Mouse (Mus musculus) T-helper 17 cell (primary cell): ENCODE measurements around the gene Fam111a.
"Not testable (repeated sequence)": the region's sequence is repeated elsewhere in the genome, so short reads cannot be mapped to it uniquely, and the experiment has no call there.

Experiments
- in situ Hi-C, 2 experiments: fragments of 300-600 bp; cut with MboI, MseI; formaldehyde crosslinking; loops; 1 replicate in 1 of 2; 2 replicates in 1 of 2; pipeline ENCODE4 v1.15.1; 2025; ENCODE audit warnings: high pct_unique_total_duplicates in 2 of 2

Gene Fam111a

GRCm38 (mm10) chr19:12545440-12545839, at the start of gene Fam111a:
Fam111a (plus strand) TSS chr19:12545740.
- in situ Hi-C loops = not testable (repeated sequence)

GRCm38 (mm10) chr19:12496241-12496640, 49.3 kb upstream of the Fam111a start:
- in situ Hi-C loops = loop anchor here in 1 of 2 experiments (10.0 kb wide), 1 partner anchor 681 kb away; the partner anchor contains the start of gene Stx3

GRCm38 (mm10) chr19:12497909-12498308, 47.6 kb upstream of the Fam111a start:
- in situ Hi-C loops = loop anchor here in 1 of 2 experiments (10.0 kb wide), 1 partner anchor 683 kb away; the partner anchor contains the start of gene Stx3

DNA sequence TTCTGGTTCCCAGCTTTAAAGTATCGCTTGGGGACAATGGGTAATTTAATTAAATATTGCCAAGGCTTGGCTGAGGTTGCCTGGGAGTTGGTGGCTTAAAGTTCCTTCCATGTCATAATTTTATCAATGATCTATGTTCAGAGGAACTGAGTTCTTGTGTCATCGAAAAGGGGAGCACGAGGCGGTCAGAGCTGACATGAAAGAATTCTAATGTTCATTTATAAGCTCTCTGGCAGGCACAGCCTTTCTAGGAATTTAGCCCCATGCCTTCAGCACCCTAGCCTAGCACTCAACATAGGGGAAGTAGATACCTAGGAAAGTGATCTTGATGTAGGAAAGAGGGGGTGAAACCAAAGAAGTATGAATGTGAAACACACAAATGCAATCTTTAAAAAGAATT, 47.2 kb upstream of the Fam111a start:
- in situ Hi-C loops = loop anchor here in 1 of 2 experiments (10.0 kb wide), 1 partner anchor 684 kb away; the partner anchor contains the start of gene Stx3

DNA sequence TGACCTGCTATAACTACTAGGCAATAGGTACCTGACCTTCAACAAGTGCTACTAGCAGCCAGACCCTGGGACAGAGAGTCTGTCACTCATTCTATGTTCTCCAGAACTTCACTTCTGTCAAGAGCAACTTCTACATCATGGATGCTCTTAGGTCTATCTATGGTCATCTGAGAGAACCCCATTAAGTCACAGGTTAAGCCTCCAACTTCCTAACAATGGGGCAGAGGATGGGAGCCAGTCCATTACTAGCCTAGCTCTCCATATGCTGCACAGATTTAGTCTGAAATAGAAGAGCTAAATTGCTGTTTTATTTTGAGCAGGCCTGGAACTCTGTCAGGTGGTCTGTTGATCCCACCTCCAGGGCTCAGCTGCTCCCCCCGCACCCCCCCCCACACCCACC, 46.6 kb upstream of the Fam111a start:
- in situ Hi-C loops = loop anchor here in 1 of 2 experiments (10.0 kb wide), 1 partner anchor 684 kb away; the partner anchor contains the start of gene Stx3

DNA sequence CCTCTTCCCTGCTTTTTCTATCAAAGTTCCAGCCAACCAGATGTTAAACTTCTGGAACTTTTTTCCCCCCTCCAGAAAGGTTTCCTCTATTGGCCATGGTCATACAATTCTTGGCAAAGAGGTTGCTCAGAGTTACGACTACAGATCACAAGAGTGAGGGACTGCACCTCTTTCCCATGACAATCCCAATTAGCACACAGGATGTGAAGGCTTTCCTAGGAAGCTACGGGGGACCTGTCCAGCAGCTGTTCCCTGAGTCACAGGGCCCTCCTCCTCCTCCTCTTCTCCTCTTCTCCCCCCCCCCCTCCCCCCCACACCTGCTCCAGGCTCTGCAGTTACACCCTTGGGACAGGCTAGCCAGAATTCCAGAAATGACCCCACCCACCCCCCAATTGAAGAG, 46.1 kb upstream of the Fam111a start:
- in situ Hi-C loops = loop anchor here in 1 of 2 experiments (10.0 kb wide), 1 partner anchor 685 kb away; the partner anchor contains the start of gene Stx3

DNA sequence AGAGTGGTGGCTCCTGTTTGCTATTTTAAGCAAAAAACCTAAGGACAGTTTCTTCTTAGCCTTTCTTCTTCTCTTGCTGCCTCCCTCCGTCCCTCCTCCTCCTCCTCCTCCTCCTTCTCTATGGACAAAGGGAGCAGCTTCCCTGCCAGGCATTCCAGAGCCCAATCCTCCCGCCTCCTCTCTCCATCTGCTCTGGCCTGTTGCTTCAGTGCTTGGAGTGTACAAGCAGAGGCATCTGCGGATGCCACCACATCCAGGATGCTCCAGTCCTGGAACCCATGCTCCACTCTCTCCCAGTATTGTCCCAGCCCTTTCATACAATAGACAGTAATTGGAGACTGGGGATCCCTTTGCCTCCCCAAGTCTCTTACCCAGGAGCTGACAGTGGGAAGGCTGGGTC, 45.4 kb upstream of the Fam111a start:
- in situ Hi-C loops = loop anchor here (5.0 to 25.0 kb wide), 2 partner anchors 38 to 1312 kb away; partner anchors contain the start of genes Mpeg1 (in 2 of the 2) and Olfr1499 (in 1 of the 2)

DNA sequence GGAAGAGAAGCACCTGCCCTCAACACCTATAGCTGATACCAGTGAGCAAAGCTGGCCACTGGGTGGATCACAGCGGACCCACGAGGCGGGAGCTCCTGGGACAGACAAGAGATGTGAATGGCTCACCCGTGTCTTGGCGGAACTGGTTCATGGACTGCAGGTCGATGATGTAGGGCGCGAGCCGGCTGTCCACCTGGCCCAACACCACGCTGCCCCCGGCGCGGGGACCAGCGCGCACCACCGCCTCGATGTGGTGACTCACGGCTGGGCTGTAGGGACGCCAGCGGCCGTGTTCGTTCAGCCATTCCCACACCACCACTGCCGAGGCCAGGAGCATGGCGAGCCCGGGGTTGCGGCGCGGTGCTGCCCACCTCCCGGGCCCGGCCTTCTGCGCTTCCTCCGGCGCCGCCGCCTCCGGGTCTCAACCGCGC, 44.6 kb upstream of the Fam111a start:
- in situ Hi-C loops = loop anchor here (5.0 to 25.0 kb wide), 2 partner anchors 39 to 1311 kb away; partner anchors contain the start of genes Mpeg1 (in 2 of the 2) and Olfr1499 (in 1 of the 2)

DNA sequence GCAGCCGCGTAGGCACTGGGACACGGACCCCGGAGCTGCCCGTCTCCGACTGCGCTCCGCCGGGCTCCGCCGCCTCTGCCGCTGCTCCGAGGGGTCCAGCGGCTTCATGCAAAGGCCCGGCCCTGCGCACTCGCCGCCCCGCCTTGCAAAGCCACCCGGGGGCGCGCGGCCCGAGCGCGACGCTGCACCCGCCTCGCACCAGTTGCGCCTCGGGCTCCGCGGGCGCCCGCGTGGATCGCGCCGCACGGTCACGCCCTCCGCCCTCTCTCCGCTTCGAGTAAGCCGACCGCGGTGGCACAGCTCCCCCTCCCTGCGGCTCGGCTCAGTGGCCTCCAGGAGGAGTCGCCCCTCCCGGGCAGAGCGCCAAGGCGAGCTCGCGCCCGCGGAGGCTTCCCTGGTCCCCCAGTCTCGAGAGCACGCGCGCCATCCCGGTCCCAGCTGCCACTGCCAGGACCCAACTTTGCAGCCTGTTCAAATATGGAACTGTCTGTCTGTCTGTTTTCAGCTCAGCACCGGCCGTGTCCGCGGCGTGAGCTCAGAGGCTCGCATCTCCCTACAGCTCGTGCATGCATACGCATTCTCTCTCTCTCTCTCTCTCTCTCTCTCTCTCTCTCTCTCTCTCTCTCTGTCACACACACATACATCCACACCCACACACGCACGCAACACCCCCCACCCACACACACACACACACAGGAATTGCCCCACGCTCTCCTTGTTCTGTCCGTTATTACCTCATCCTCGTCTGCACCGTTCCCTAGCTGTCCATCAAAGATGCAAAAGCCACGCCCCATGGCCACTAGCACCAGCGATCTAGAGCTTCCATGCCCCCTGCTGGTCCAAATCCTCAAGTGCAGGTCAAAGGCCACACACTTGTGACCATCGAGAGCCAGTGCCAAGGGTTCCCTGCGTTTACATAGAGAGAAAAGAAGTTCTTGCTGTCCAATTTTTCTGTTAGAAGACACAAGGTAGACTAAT, 43.9 kb upstream of the Fam111a start, which contains the start of gene Dtx4:
TSS of gene Dtx4 (minus strand) at position 85 of the 978 bp plus-strand sequence.
- in situ Hi-C loops = loop anchor here (5.0 to 25.0 kb wide), 2 partner anchors 39 to 1311 kb away; partner anchors contain the start of genes Mpeg1 (in 2 of the 2) and Olfr1499 (in 1 of the 2)

DNA sequence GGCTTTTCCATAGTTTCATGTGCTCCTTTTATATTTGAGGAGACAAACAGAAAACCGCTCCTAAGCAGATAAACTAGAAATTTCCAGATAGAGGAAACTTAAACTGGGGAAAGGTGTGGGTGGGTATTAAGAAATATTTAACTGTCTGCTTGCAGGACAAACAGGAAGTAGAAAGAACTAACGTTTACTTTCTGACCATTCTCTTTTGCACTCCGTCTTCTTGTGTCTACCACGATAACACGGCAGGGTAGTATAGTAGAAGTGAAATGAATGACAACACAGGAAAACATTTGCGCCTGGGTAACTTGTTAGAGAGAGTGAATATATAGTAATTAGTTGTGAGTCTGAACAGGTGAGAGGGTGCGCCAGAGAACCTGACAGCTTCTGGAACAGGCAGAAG, 42.8 kb upstream of the Fam111a start:
- in situ Hi-C loops = loop anchor here (5.0 to 25.0 kb wide), 2 partner anchors 40 to 1310 kb away; partner anchors contain the start of genes Mpeg1 (in 2 of the 2) and Olfr1499 (in 1 of the 2)

DNA sequence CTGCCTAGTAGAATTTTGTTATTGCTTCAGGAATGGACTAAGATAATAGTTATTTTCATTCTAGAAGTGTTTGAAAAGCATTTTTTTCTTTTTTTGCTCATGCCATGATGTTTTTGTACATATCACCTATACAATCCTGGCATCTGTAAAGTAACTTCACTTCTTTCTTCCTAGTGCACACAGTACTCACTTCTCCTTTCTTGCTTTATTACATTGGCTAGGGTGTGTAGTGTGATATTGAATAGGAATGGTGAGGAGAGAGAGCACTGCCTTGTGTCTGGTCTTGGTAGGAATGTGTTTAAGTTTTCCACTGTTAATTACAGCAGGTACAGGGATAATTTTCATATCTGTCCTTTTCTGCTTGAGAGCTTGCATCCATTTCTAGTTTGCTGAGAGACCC, 30.9 kb upstream of the Fam111a start:
- in situ Hi-C loops = loop anchor here (5.0 to 25.0 kb wide), 4 partner anchors 78 to 1298 kb away; partner anchors contain the start of gene Olfr1499 (in 1 of the 2)

DNA sequence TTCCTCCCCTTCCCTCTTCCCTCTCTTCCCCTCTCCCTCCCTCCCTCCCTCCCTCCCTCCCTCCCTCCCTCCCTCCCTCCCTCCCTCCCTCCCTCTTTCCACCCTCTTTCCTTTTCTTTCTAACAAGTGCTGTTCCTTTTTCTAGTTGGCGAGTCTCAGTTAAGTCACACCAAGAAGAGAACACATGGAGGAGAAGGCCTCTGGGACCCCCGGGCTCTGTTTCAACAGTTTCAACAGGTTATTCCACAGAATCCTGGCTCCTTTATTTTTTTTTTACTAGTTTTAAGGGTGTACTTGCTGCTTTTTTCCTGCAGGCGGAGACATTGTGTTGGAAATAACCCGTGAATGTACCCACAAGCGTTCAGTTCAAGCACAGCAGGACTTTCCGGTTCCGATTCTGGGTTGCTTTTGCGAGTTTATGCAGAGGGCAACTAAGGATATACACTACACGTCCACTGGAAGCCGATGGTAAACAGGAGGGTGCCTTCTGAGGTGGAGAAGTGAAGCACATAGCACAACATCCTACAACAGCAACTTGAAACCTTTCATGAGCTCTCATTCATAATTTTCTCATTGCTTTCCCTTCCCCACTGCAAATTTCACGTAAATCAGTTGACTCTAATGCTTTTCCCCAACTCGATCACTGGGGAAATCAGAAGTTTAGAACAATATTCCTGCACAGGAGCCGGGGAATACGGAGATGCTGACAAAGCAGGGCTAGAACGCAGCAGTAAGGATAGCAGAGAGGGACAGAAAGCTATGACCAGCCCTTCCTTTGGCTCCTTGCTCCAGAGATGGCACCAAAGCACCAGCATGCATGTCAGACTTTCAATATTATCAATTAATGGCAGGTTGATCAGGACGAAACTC, 27.6 kb upstream of the Fam111a start:
- in situ Hi-C loops = loop anchor here (5.0 to 25.0 kb wide), 2 partner anchors 74 to 1294 kb away; partner anchors contain the start of gene Olfr1499 (in 1 of the 2)

DNA sequence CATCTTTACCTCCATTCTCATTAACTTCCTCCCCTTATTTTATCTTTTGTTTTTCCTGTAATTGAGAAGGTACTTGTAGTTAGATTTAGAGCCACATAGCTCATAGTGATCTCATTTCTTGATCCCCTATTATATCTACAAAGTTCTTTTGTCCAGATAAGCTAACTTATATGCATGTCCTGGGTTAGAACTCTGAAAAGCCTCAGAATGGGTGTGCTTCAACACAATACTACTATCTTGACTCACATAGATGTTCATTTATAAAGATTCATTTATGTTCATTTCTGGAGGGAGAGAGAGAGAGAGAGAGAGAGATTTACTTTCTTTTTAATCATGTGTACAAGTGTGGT, 27.0 kb upstream of the Fam111a start:
- in situ Hi-C loops = loop anchor here (5.0 to 25.0 kb wide), 2 partner anchors 74 to 1294 kb away; partner anchors contain the start of gene Olfr1499 (in 1 of the 2)

DNA sequence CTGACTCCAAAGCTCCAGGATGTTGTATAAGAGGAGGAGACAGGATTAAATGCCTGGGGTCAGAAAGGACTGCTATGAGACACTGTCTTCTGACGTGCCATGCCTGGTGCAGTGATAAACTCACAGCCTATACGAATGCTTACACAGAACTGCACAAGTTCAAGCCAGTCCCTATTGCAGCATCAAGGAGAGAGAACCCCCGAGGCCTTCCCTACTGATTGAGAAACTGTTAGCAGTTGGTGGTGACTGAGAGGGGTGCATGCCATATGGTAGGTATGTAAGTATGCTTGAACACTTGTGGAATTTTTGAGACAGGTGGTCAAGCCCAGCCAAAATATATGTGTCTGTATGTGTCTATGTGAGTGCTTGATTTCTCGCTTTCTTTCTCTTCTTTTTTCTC, 22.2 kb upstream of the Fam111a start:
- in situ Hi-C loops = loop anchor here in 1 of 2 experiments (25.0 kb wide), 1 partner anchor 1289 kb away; the partner anchor contains the start of gene Olfr1499

DNA sequence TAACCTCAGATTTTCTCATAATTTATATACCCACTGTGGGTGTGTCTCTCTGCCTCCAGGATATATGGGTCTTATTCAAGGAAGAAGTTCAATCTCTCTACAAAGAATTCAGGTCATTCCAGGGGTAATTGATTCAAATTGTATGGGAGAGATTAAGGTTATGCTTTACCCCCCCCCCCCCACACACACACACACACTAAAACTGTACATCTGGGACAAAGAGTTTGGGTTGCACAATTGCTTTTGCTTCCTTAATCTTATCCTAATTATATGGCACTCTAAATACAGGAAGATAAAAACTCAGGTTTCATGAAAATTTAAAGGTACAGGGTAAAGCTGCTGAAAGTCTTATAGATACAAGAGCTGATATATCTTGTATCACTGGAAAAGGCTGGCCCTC, 8.4 kb upstream of the Fam111a start:
- in situ Hi-C loops = no loop called here

DNA sequence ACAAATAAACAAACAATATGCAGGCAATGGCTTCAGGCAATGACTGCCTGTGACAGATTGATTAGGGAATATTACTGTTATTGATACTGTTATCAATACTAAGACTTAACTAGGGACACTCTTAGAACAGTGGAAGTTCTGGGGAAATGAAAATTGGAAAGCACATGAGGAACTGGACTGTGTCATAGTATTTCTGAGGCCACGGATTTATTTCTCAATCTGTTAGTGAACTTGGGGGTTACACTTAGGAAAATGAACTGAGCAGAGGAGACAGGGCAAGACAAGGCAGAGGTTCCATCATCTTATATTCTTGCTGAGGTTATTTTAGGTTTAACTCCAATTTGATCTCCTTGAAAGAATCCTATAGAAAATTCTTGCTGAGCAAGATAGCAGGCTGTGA, 5.6 kb upstream of the Fam111a start:
- in situ Hi-C loops = no loop called here

DNA sequence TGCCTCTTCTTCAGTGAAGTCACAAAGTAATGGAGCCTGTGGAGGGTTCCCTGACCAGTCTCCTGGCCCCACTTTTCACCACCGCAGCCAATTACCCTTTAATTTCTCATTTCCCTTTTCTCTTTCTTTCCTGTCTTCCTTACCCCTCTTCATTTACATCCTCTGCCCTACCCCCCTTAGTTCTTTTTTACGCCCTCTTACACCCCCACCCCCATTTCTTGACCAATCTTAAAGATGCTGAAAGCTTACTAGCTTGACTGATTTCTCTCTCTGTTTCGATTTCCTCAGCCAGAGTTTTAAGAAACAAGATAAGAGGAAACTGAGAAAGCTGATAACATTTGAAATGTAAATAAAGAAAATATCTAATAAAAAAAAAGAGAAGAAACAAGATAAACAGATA, 4.8 kb upstream of the Fam111a start:
- in situ Hi-C loops = no loop called here

DNA sequence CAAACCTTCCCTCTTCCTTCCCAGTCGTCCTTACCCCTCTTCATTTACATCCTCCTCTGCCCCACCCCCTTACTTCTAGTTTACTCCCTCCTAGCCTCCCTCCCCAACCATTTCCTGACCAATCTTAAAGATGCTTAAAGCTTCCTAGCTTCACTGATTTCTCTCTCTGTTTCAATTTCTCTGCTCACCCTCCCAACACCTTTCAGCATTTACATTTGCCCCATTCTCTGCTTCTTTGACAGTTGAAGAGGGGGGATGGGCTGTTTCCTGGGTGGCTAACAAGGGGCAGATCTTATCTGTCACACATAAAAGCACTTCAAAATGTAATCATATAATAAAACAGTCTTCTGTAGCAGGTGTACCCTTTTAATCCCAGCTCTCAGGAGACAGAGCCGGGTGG, 3.9 kb upstream of the Fam111a start:
- in situ Hi-C loops = no loop called here

- in situ Hi-C loops = no loop called here
Measured at GRCm38 (mm10) chr19:12549166-12549565, 3.6 kb downstream of the Fam111a start.
